Mouse (Mus musculus) heart, postnatal 14 days (tissue): Measurements from ENCODE around the gene Hist1h4i. TPM values are rescaled to one million over a fixed set of nuclear protein-coding genes. Genes with fewer than 3 reads are reported as not detected.
"Not testable (repeated sequence)": the region's sequence is repeated elsewhere in the genome, so short reads cannot be mapped to it uniquely, and the experiment has no call there.

Experiments
- DNase-seq, 2 experiments: peaks; one replicate each; pipeline ENCODE4 v3.0.0; 2021 to 2022
- intact Hi-C: fragments of 180-260 bp; cut with DNase I; formaldehyde crosslinking; loops from one replicate; pipeline ENCODE4 v1.15.1; 2025
- long read RNA-seq, 2 experiments: library from polyadenylated mRNA; stranded (forward); transcript quantifications; one replicate each; pipeline ENCODE4 v2.0.0; 2021
- total RNA-seq, 2 experiments: library from RNA; stranded (reverse); gene quantifications; 2 replicates each; pipeline ENCODE4 v1.2.3; 2021

The Hist1h4i gene
- 10 to 100 TPM; 29.6 to 55.4 TPM for total RNA-seq
- long read RNA-seq, experiment 1, result 0 reads
- long read RNA-seq, experiment 2, partial matches to known transcripts, result 0 of 1 reads
- long read RNA-seq, experiment 2, other reads (novel, unspliced or antisense), result 0 of 1 reads

DNA sequence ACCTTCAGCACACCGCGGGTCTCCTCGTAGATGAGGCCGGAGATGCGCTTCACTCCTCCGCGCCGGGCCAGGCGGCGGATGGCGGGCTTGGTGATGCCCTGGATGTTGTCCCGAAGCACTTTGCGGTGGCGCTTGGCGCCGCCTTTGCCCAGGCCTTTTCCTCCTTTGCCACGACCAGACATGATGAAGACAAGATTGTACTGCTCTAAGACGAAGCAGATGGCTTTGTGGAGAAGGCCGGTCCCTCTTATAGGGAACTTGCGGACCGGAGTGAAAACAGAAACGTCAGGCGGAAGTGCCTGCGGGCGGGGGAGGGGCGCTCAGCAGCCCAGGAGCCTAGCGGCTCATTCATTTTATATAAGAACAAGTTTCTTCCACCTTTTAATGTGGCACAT is at the start of gene Hist1h4i:
Gene Hist1h4i, minus strand, starts transcription at position 221 of the 395 bp plus-strand sequence.
- DNase-seq, result peak; percentile 93 to 97
- intact Hi-C loops, result loop anchor here (5.0 to 10.0 kb wide), 4 partner anchors 1554 to 1721 kb away; partner anchors contain the start of genes Hist1h1a, Hist1h2ac, Hist1h2bb and Hist1h2bc

DNA sequence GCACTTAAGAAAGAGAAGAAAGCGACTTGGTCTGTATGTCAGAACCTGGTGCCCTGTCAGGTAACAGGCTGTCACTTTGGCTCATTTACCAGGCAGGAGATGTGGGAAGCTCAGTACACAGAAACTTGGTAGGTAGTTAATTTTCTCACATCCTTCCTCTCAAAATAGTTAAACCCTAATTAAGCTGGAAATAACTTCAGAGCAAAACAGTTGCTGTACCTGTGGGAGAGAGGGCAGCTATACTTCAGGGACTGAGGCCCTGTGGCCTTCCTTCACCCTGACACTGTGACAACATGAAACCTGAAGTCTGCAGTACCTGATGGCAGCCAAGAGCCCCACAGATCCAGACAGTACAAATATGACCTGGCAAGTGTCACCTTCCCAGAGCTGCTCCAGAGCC is 43.0 kb upstream of the Hist1h4i start, which contains the start of gene Vmn1r188:
Gene Vmn1r188, plus strand, starts transcription at position 301 of the 400 bp plus-strand sequence.
- DNase-seq, intact Hi-C loops: not testable (repeated sequence)

DNA sequence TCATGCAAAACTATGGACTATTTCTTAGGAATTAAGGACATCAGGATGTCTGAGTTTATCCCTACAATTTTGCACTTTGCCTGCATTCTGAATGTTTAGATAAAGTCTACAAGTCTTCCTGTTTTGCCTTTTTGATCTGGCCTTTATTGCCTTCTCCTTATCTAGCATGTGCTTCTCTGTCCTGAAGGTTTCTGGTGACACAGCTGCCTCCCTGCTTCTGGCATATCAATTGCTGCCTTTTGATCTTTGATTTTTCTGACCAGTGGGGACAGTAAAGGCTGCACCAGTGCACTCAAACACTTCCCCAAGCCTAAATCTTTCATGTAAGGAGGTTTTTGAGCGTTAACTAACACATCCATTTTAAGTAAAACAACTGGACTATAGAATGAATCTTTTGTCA is 22.3 kb upstream of the Hist1h4i start:
- no peak for DNase-seq
- intact Hi-C loops, result no loop called here

DNA sequence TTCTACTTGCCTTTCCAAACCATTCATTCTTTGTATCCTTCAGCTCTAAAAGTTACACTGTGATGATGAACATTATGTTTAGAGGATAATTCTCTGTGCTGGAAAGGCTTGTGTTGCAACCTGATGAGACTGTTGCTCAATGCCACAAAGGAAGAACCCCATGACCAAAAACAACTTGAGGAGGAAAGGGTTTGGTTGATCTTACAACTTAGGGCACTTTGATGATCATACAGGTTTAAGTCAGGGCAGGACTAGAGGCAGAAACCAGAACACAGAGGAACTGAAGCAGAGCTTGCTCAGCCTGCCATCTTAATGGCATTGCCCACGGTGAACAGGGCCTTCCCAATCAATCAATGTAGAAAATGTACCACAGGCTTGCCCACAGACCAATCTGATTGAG is 20.3 kb upstream of the Hist1h4i start:
- no peak for DNase-seq
- intact Hi-C loops, result no loop called here

DNA sequence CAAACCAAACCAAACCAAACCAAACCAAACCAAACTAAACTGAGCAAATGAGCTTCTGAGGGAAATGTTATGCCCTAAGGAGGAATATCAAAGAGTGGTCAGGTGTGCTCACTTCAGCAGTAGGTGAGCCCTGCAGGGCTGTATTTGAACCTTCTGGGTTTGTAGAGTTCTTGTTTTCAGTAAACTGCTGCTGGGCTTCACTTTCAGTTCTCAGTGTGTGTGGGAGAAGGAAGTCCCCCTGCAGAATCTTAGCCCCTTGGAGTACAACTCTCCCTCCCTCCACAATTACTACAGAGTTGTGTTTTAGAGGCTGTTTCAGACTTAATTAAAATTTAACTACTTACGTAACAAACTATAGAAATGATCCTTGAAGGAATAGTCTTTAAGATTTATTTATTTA is 12.6 kb upstream of the Hist1h4i start:
- no peak for DNase-seq
- intact Hi-C loops, result no loop called here

DNA sequence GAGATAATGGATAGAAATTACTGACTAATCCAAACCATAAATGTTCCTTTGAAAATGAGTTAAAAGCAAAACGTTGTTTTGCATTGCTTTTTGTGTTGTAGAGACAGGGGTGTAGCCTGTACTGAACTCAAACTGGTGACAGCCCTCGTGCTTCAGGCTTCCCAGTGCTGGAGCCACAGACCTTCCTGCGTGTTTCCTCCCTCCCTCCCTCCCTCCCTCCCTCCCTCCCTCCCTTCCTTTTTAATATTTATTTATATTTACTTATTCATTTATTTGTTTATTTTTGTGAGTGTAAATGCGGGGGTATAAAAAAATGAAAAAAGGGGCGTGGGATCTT is 10.3 kb upstream of the Hist1h4i start:
- intact Hi-C loops, result no loop called here
- DNase-seq, result no peak

DNA sequence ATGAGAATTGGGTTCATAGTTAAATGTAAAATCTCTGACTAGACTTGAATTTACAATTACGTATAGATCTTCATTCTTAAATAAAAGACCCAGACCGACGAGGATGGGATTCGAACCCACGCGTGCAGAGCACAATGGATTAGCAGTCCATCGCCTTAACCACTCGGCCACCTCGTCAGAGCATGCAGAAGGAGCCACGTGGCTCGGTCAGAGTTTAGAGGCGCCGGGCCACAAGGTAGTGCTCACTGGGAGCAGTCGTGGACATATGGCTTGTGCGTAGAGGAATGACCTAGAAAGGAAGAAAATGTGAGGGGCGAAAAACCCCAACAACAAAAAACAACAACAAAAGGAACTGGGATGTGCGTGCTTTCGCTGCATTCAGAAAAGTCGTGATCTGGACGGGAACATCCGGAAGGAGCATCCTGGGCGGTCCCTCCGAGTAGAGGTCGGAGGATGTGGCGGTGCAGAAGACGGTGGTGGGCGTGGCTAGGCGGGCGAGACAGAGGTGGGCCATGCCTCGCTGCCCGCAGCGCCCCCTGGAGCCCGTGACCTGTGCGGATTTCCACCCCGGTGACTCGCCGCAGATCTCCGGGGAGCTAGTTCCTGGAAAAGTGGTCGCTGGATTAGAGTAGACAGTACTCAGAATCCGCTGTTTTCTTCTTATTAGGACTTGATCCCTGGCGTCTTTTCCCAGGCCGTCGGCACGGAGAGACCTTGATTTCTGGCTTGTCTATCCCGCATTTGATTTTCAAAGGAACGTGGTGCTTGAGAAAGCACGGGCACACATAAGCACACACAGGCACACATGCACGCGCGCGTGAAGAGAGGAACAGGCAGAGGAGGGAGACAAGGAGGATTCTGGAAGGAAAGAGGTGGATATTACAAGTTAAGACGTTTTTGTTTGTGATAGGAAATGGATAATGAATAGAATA is 9.7 kb upstream of the Hist1h4i start:
- DNase-seq, result peak; percentile 90
- intact Hi-C loops, result no loop called here

DNA sequence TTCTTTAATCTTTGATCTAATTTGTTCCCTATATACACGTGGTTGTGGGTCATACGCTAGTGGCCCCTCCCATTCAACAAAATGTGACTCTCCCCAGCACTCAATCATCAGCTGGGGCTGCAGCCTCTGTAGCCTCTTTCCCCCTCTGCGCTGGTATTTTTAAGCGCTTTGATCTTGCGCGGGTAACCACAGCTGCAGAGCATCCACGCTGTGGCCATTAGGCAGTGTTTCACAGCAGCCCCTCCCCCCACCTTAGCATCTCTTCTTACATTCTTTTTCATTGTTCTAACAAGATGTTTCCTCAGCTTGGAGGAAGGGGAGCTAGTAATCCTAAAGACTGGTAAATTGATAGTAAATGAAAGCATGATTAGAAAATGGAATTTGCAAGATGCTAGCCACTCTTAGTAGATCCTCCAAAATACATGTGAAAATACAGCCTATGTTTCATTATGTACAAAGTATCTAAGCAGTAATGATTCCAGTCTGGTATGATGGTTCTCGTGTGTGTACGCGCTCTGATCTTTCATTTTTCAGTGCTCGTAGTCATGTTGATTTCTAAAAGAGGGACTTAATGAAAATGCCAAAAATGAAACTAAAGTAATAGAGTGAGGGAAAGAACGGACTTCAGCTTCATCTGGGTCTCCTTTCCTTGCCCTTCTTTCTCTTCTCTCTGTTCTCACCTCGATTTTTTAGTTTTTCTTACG is 8.7 kb upstream of the Hist1h4i start:
- peak in 1 of 2 experiments; percentile 13 for DNase-seq
- intact Hi-C loops, result loop anchor here (10.0 kb wide), 1 partner anchor 1545 kb away; no protein-coding TSS in a partner anchor

DNA sequence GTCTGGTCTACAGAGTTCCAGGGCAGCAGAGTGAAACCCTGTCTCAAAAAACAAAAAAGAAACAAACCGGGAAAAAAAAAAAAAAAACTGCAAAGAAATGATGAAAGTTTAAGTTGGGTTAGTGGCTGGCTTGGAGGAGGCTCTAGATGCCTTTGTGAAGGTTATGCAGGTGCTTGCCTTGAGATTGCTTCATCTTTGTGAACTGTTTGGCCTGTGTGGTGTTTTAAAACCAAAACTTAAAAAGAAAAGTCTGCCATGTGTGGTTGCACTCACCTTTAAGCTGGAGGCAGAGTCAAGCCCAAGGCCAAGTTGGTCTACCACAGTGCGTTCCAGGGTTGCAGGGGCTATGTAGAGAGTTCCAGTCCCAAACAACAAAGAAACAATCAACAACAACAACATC is 7.9 kb upstream of the Hist1h4i start:
- DNase-seq, result no peak
- intact Hi-C loops, result loop anchor here (10.0 kb wide), 1 partner anchor 1546 kb away; no protein-coding TSS in a partner anchor

DNA sequence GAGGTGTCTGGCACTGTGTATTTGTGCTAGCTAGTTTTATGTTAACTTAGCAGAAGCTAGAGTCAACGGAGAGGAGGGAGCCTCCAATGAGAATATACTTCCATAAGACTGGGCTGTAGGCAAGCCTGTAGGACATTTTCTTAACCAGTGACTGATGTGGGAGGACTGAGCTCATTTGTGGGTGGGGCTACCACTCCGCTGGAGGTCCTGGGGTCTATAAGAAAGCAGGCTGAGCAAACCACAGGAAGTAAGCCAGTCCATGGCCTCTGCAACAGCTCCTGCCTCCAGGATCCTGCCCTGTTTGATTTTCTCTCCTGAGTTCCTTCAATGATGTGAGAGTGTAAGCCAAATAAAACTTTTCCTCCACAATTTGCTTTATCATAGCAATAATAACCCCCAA is 4.1 kb upstream of the Hist1h4i start:
- DNase-seq, result no peak
- intact Hi-C loops, result loop anchor here (10.0 kb wide), 1 partner anchor 1549 kb away; no protein-coding TSS in a partner anchor

DNA sequence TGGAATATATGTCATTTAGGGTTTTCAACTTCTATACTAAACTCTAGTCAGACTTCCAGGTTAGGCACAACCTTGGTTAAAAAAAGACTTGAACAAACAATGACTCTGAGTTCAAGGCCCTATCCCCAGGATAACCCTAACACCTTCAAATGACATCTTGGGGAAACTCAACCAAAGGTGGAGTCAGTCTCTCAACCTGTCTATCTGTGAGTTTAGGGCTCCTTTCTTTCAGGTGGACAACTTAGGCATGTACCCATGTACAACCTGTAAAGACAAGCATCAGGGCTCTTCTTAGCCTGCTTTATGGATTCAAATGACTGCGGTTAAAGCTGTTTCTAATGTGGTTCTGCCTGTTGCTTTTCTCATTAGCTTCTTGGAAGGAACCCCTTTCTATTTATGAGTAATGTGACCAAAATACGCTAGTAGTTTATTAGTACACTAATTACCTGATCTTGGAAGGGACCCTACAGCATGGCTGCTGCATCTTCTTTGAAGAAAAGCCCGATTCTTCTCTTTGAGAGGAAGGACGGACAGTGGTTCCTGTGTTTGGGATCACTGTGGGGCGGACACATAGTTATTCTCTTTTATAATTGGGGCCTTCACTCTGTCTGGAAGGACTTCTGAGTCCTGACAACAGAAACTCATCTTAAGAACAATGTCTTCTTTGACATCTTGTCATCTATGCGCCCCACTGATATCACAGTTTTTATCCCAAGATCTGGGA is 3.4 kb upstream of the Hist1h4i start:
- intact Hi-C loops, result loop anchor here (5.0 to 10.0 kb wide), 4 partner anchors 1550 to 1718 kb away; partner anchors contain the start of genes Hist1h1a, Hist1h2ac, Hist1h2bb and Hist1h2bc
- DNase-seq, result no peak

DNA sequence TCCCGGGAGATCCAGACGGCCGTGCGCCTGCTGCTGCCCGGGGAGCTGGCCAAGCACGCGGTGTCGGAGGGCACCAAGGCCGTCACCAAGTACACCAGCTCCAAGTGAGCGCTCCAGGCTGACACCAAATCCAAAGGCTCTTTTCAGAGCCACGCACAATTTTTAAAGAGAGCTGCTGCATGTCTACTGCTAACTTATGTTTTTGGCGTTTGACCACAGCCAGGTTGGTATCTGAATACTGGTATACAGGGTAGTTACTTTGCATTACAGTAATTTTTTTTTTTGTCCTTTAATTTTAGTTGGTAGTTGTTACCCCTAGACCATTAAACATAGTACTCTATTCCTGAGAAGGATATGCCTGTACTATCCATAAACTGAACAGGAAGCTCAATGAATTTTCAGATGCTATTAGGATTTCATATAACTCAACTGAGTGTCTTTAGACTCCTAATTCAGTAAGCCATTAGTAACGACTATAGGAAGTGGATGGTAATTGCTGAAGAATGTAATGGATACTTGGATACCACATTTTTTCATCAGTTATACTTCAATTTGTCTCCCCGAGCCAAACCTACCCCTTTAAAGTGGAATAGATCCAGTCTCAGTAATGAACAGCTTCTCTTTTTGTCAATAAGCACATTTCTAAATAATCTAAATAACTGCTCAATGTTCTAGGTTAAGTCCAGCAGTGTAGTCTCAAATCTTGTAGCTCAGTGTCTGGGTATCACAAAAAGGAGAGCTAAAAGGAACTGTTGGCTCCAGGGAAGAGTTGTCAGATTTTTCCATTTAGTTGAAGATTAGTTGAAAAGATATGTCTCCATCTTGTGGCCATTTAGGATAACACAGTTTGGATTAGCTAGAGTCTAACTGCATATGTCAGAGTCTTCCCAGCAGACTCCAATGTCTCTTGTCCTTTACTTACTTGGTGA is 2.6 kb upstream of the Hist1h4i start:
- no peak for DNase-seq

DNA sequence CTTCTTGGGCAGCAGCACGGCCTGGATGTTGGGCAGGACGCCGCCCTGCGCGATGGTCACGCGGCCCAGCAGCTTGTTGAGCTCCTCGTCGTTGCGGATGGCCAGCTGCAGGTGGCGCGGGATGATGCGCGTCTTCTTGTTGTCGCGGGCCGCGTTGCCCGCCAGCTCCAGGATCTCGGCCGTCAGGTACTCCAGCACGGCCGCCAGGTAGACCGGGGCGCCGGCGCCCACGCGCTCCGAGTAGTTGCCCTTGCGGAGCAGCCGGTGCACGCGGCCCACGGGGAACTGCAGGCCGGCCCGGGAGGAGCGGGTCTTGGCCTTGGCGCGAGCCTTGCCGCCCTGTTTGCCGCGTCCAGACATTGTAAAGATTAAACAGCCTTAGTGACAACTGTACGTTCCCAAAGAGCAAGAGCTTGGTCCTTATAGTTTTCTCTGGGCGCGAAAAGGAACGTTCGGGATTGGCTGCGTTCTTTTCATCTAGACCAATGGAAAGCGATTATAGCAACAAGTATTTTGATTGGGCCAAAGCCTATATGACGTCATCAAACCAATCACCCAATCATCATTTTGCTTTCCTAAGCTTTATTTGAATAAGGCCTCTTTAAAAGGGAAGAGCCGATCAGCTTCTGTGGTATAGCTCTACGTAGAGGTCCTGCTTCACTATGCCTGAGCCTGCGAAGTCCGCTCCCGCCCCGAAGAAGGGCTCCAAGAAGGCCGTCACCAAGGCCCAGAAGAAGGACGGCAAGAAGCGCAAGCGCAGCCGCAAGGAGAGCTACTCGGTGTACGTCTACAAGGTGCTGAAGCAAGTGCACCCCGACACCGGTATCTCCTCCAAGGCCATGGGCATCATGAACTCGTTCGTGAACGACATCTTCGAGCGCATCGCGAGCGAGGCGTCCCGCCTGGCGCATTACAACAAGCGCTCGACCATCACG is 1.7 kb upstream of the Hist1h4i start, which contains the start of the genes Hist1h2ag and Hist1h2bj:
Gene Hist1h2ag, minus strand, starts transcription at position 377 of the 935 bp plus-strand sequence.
Gene Hist1h2bj, plus strand, starts transcription at position 647 of the 935 bp plus-strand sequence.
- intact Hi-C loops, result loop anchor here (5.0 to 10.0 kb wide), 4 partner anchors 1552 to 1719 kb away; partner anchors contain the start of genes Hist1h1a, Hist1h2ac, Hist1h2bb and Hist1h2bc
- peak; percentile 78 to 84 for DNase-seq

More for the DNA sequence above, 2.6 kb upstream of the Hist1h4i start:
- intact Hi-C loops, result loop anchor here (5.0 to 10.0 kb wide), 4 partner anchors 1551 to 1719 kb away; partner anchors contain the start of genes Hist1h1a, Hist1h2ac, Hist1h2bb and Hist1h2bc

DNA sequence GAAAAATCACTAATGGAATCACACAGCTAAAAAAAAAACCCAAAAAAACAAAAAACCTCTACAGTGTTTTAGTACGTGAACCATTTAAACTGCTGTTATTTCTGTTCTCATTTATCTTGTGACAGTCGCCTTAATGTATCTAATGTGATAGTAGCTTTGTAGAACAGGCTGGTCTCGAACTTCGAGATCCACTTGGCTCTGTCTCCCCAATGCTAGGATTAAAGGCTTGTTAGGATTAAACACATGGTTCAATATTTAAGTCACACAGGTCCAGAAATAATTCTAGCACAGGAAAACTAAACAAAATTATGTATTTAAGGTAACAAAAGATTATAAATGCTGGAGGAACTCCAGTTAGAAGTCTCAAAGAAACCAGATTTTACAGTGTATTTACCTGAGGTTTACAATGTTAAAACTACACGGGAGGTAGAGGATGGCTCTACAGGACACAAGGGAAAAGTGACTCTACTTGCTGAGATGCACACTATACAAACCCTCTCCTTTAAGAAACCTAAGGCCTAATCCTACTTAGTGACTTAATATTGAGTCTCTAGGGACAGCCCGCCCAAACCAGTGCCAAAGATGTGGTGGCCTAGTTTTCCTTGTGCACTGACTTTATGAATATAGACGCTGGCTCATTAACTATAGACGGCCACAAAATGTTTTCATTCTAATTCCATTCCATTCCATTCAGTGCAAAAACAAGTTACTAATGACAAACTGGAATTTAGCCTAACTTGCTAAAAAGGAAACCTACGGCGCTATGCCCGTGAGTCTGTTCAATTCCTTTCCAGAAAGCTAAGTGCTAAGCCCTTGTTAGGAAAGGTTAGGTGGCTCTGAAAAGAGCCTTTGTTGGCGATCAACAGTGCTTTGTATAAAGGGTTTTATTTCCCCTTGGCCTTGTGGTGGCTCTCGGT is 747 bp upstream of the Hist1h4i start:
- no peak for DNase-seq
- intact Hi-C loops, result loop anchor here (5.0 to 10.0 kb wide), 4 partner anchors 1553 to 1720 kb away; partner anchors contain the start of genes Hist1h1a, Hist1h2ac, Hist1h2bb and Hist1h2bc

DNA sequence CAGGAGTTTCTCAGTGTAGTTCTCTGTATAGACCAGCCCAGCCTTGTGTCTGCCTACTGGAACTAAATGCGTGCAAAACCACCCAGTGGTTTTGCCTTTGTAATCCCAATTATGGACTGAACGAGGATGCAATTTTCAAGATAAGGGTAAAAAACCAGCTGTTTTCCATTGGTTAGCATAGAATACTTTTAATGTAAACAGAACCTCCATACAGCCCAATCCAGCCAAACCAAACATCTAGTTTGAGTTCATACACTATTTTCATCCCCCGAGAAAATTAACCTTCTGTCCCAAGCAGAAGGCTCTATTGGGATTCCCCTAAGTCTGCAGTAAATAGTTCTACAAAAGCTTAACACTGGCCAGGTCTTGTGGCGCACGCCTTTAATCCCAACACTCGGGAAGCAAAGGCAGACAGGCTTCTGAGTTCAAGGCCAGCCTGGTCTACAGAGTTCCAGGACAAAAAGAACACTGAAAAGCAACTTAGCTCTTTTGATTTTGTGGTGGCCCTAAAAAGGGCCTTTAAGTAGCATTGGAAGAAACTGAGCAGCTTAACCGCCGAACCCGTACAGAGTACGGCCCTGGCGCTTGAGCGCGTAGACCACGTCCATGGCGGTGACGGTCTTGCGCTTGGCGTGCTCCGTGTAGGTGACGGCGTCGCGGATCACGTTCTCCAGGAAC is 559 bp downstream of the Hist1h4i start:
- intact Hi-C loops, result loop anchor here (5.0 to 10.0 kb wide), 4 partner anchors 1554 to 1722 kb away; partner anchors contain the start of genes Hist1h1a, Hist1h2ac, Hist1h2bb and Hist1h2bc
- DNase-seq, result no peak
